Mouse (Mus musculus): ENCODE measurements around the gene Dgki. TPM values are rescaled to one million over a fixed set of nuclear protein-coding genes. Genes with fewer than 3 reads are reported as not detected.

Dgki gene
- polyA plus RNA-seq (2012; rRNA removed; ENCODE audit: low replicate concordance) = 0.10 and 1.7 TPM in 2 replicates

GRCm38 (mm10) chr6:37299562-37300390 is at the start of gene Dgki:
TSS of gene Dgki (minus strand) at chr6:37300184.

GRCm38 (mm10) chr6:36809747-36810285 is 490.2 kb downstream of the Dgki start, which contains the start of gene Ptn:
TSS of gene Ptn (minus strand) at chr6:36810220.

Other genes starting within 250 kb of the Dgki start
- gene Creb3l2, start 142.0 kb upstream of the Dgki start, polyA plus RNA-seq (2012; rRNA removed; ENCODE audit: low replicate concordance) = 19.1 and 28.0 TPM in 2 replicates
- not detected in 2 replicates for gene Akr1d1, start 230.0 kb upstream of the Dgki start, polyA plus RNA-seq (2012; rRNA removed; ENCODE audit: low replicate concordance)

All from subcutaneous adipose tissue, adult 2 months (tissue).